ENCODE assay signal across 9 mouse cellular contexts in genomic region chr8:126615765-126616164, GRCm38 (mm10). TPM values are rescaled to one million over a fixed set of nuclear protein-coding genes. Genes with fewer than 3 reads are reported as not detected.
A peak's percentile ranks its signal among the peaks of the same experiment; 100 is the strongest.
DNase-seq lines count a peak whose midpoint lies in the region; ATAC-seq lines count a peak whose summit lies in the region.
"Had no signal": no experiment of that assay in that cellular context is flagged by ENCODE, and none has a peak within 500 bp of the region (broad histone marks: within the 10 kb centered on the region; RNA-seq: fewer than 3 reads in every experiment).

No protein-coding gene starts in this region.

- WGBS in forebrain, embryonic 12.5 days: 79% methylated on average over 9 of the region's 9 CpGs

- DNase-seq in left cerebral cortex, adult 18-20 months (ENCODE audit: low spot score in 2 of 2): peak; percentile 61 to 63
- no peak for DNase-seq in left cerebral cortex, adult 11 months (ENCODE audit: low spot score)
- peak; percentile 49 to 55 for DNase-seq in adrenal gland, adult 18-20 months (ENCODE audit: low spot score in 2 of 2)
- peak; percentile 81 to 84 for DNase-seq in heart, adult 9 months (ENCODE audit: low spot score in 2 of 2)
- DNase-seq in kidney, postnatal 14 days: peak; percentile 78
- DNase-seq in lung, postnatal 36 days: peak; percentile 87
- DNase-seq in layer of hippocampus, adult 11-12 months (ENCODE audit: low spot score): no peak

- no peaks in the 10 kb centered on the region for H3K36me3 ChIP-seq in forebrain, embryonic 12.5 days (replicated peaks)
- H3K36me3 ChIP-seq: midbrain, embryonic 12.5 days had no signal

- H3K4me1 ChIP-seq in forebrain, embryonic 12.5 days: peaks cover 7% of the 10 kb centered on the region

- H3K27ac ChIP-seq in forebrain, embryonic 12.5 days: no peak overlapping the region
- H3K27ac ChIP-seq: midbrain, embryonic 12.5 days had no signal

- no peak overlapping the region for H3K4me2 ChIP-seq in forebrain, embryonic 12.5 days
- H3K4me2 ChIP-seq: midbrain, embryonic 12.5 days had no signal

- no peak overlapping the region for H3K9ac ChIP-seq in forebrain, embryonic 12.5 days
- H3K9ac ChIP-seq: midbrain, embryonic 12.5 days had no signal

- no peak for ATAC-seq in forebrain, embryonic 12.5 days (ENCODE audit: low FRiP score)

- H3K4me3 ChIP-seq in forebrain, embryonic 12.5 days (replicated peaks): no peak overlapping the region
- H3K4me3 ChIP-seq: midbrain, embryonic 12.5 days had no signal

- H3K27me3 ChIP-seq in forebrain, embryonic 12.5 days: no peaks in the 10 kb centered on the region
- H3K27me3 ChIP-seq: midbrain, embryonic 12.5 days had no signal

- no peaks in the 10 kb centered on the region for H3K9me3 ChIP-seq in forebrain, embryonic 12.5 days
- H3K9me3 ChIP-seq: midbrain, embryonic 12.5 days had no signal

RNA-seq across cellular contexts. Expression of gene Irf2bp2, which starts 22.0 kb away (rescaled TPM):
- 10 to 100 TPM; 74.0 to 77.6 TPM for total RNA-seq in left cerebral cortex, adult 18-20 months (2021)
- total RNA-seq in adrenal gland, adult 18-20 months (2021): 100 to 1,000 TPM; 118 to 119 TPM
- polyA plus RNA-seq in forebrain, embryonic 12.5 days (2016; fragmentation: Nextera tagmentation; extraction: Ambion mirVana): 7.4 and 7.8 TPM in 2 replicates

Comparison
In these comparisons a context has a peak if more than half of its experiments do, and no peak if none do; other contexts are left out.
1. DNase-seq: peak in left cerebral cortex, adult 18-20 months (2 of 2), adrenal gland, adult 18-20 months (2 of 2), heart, adult 9 months (2 of 2), kidney, postnatal 14 days (single experiment) and lung, postnatal 36 days (single experiment); none in left cerebral cortex, adult 11 months (single experiment) and layer of hippocampus, adult 11-12 months (single experiment).